Mouse (Mus musculus) cerebellum, postnatal 36 days (tissue): ENCODE measurements around the gene Tex26.

Experiments
- DNase-seq, 2 experiments: peaks; one replicate each; pipeline ENCODE4 v3.0.0; 2021 to 2022; ENCODE audit warnings: mixed read lengths in 2 of 2

The Tex26 gene

DNA sequence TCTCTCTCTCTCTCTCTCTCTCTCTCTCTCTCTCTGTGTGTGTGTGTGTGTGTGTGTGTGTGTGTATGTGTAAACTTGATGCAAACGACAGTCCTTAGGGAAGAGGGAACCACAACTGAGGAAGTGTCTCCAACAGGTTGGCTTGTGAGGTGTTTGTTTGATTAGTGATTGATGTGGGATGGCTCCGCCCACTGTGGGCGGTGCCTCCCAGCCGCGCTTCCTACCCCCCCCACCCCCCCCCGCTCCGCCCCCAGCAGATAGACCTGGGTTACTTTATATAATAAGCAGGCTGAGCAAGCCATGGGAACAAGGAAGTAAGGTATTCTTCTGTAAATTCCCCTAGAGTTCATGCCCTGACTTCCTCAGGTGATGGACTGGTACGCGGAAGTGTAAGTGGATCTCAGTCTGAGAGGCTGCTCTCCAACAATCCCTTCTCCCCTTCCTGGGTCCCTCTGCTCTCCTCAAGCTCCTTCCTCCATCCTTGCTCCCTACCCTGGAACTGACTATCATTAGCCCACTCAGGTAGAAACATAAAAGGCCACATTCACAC is 5.2 kb upstream of the Tex26 start:
- no peak for DNase-seq

DNA sequence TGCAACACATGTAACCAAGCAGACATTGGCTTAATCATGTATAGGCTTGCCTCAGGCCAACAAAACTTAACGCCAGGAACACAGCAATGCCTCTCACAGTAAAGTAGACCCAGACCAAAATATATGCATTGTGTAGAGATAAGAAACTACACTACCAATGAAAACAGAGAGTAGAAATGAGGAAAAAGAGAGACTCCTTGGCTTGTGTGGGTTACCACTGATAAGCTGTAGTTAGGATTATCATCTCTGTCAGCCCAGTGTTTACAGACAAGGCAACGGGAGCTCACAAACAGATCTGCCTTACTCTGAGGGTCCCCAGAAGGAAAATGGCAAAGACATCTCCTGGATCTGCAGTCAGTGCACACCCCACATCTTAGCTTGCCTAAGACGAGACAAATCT is 2.9 kb upstream of the Tex26 start:
- DNase-seq: no peak

GRCm38 (mm10) chr5:149437150-149437549 is 2.3 kb upstream of the Tex26 start:
- no peak for DNase-seq

DNA sequence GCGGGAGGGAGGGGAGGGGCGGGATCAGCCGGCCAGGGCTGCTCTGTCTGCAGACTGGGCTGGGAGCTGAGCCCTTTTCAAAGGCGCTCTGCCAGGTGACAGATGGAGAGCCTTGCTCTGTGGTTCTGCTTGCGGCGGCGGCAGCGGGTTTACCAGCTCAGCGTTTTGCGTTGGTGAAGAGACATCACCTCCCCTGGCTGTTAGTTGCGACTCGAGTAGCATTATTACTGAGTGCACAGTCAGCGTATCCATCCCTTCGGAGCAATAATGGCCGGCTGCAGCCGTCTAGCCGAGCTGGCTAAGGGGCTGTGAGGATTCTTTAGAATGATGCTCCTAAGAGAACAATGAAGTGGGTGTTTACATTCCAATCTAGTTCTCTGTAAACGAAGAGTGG is 717 bp downstream of the Tex26 start:
- DNase-seq: peak; percentile 97

DNA sequence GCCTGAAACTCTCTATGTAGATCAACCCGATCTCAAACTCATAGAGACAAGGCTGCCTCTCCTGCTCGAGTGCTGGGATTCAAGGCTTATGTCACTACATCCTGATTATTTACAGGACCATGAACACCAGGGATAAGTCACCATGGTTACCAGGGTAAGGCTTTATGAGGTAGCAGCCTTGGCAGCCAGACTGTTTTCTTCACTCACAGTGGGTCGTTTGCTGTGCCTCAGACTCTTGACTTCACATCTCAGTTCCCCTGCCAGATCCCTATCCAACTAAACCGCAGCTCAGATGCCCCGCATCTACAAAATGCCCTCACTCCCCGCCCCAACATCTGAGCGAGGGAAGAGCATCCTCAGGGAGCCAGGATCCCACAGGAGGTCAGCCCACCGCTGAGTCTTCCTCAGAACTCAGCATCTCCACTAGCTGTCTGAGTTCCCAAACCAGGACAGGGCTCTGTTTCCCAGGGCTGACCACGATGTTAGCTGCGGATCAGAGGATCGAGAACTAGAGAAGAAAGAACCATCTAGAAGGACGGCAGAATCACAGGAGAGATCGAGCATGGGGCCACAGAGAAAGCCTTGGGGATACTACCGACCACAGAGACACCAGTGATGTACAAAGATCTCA is 2.3 kb downstream of the Tex26 start:
- DNase-seq: peak in 1 of 2 experiments; percentile 20

DNA sequence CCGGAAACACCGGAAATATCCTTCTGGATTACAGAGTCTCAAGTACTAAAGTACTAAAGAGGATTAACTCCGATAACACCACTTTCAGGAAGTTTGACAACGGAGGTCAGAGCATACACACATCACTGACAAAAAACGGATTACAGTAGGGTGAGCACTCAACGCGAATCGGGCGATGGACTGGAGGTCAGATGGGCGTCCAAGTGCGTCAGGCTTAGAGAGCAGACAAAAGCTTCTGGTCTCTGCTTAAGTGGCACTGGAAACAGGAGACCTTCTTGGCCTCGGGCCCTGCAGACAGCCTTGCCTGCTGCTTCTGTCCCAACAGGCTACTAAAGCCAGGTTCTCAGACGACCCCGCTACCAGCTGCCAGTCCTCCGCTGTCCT is 2.8 kb downstream of the Tex26 start:
- DNase-seq: peak; percentile 25 to 32

- peak; percentile 79 to 81 for DNase-seq
Measured at GRCm38 (mm10) chr5:149444451-149444850, 5.0 kb downstream of the Tex26 start.

- no peak for DNase-seq
Measured at GRCm38 (mm10) chr5:149446495-149446894, 7.0 kb downstream of the Tex26 start.

DNA sequence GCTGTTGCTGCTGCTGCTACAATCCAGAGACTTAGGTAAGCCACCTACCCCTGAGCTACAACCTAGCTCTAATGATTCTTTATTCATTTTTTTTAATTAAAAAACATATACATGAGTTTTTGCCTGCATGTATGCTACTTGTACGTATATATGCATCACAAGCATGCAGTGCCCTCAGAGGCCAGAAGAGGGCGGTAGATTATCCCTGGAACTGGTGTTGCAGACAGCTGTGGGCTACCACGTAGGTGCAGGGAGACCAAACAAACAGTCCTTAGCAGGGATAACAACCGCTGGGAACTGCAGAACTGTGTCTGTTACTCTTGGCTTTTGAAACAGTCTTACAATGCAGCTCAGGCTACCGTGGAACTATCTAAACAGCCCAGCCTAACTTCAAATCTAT is 8.3 kb downstream of the Tex26 start:
- DNase-seq: no peak

DNA sequence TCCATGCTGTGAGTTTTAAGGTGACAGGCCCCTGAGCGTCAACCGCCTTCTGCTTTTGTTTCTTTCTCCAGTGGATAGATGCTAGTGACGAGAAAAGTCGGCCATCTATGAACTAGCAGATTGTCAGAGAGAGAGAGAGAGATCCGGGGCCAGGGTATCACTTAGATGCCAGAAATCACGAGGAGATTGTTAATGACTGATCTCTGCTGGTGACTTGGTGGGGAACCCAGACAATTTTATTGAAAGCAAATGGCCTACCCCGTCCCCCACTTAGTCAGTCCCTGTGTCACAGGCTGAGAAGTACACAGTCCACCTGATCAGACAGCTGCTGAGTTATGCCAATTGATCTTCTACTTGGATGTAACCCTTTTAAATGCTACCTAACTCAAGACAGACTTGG is 9.9 kb downstream of the Tex26 start:
- no peak for DNase-seq

- DNase-seq: no peak
Measured at GRCm38 (mm10) chr5:149451209-149451681, 11.8 kb downstream of the Tex26 start.

GRCm38 (mm10) chr5:149454281-149454680 is 14.8 kb downstream of the Tex26 start:
- peak; percentile 73 to 78 for DNase-seq

- no peak for DNase-seq
Measured at GRCm38 (mm10) chr5:149456544-149456943, 17.1 kb downstream of the Tex26 start.

- DNase-seq: no peak
Measured at GRCm38 (mm10) chr5:149462071-149462470, 22.6 kb downstream of the Tex26 start.

DNA sequence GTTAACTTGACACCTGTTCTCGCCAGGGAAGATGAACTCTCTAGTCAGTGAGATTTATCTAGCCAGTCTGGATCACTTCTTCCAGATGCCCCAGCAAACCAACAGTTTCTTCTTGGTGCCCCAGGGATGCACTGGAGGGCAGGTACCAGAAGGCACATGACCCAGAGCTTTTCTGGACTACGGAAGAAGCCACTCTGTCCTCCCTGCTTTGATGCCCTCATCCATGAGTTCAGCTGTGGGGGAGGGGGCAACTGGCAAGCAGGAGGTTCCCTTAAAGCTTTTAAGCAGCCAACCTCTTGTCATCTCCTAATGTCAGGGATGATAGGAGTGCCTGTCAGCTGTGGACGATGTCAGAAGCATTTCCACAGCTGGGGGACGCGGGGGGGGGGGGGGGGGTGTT is 25.8 kb downstream of the Tex26 start:
- no peak for DNase-seq

- no peak for DNase-seq
Measured at GRCm38 (mm10) chr5:149474142-149474541, 34.7 kb downstream of the Tex26 start.

- DNase-seq: no peak
Measured at GRCm38 (mm10) chr5:149474701-149475468, 35.4 kb downstream of the Tex26 start.

DNA sequence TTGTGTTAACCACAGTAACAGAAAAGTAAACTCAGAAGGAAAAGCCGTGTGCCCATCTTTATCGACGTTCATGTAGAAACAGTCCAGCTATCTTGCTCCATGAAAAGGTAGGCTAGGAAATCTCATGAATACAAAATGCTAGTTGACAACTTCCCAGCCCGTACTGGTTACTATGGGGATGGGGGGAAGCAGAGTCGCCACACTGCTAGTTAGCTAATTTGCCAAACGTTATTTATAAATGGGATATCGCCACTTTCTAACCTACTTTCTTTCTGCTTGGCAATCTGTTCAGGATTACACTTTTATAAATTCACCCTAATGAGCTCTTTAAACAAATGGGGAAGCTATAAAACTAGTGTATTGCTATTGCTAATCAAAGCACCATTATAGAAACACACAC is 42.5 kb downstream of the Tex26 start:
- no peak for DNase-seq

GRCm38 (mm10) chr5:149483321-149484052 is 44.0 kb downstream of the Tex26 start:
- peak in 1 of 2 experiments; percentile 14 for DNase-seq

GRCm38 (mm10) chr5:149484270-149484669 is 44.8 kb downstream of the Tex26 start:
- DNase-seq: no peak

DNA sequence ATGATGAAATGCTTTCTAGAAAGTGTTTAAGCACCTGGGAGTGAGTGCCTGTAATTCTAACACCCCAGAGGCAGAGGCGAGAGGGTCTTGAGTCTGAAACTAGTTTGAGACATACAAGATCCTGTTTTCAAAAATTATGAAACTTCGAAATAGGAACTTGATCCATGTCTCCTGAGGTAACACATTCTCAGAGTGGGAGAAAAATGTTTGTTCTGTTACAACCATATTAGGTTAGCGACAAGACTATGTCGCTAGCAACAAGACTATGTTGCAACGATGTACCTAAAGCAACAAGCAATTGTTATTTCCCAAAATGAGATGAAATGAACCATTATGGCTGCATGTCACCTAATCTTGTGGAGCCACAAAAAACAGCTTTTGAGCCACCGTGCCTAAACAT is 46.0 kb downstream of the Tex26 start:
- DNase-seq: no peak

- no peak for DNase-seq
Measured at GRCm38 (mm10) chr5:149488360-149489021, 49.0 kb downstream of the Tex26 start.

GRCm38 (mm10) chr5:149489136-149489535 is 49.7 kb downstream of the Tex26 start:
- peak; percentile 21 to 31 for DNase-seq
